Mouse (Mus musculus): ENCODE results near the gene Gm21992. TPM values are rescaled to one million over a fixed set of nuclear protein-coding genes. Genes with fewer than 3 reads are reported as not detected.

Gene Gm21992
- polyA plus RNA-seq (2017; shearing (Covaris generic)) = 28.1 TPM

GRCm38 (mm10) chr19:4811063-4811908 lies at the start of gene Gm21992, which contains the start of gene Rbm14:
Gm21992 (minus strand) TSS chr19:4811612.
Rbm14 (minus strand) TSS chr19:4811634.

GRCm38 (mm10) chr19:4854552-4855469 lies 43.4 kb upstream of the Gm21992 start, which contains the start of gene Ctsf:
Ctsf (plus strand) TSS chr19:4855130.

GRCm38 (mm10) chr19:4839149-4839548 lies 27.7 kb upstream of the Gm21992 start, which contains the start of the genes Ccs and Ccdc87:
Ccs (minus strand) TSS chr19:4839332.
Ccdc87 (plus strand) TSS chr19:4839366.

GRCm38 (mm10) chr19:4793831-4794422 lies 17.5 kb downstream of the Gm21992 start, which contains the start of gene Rbm4:
Rbm4 (minus strand) TSS chr19:4793901.

GRCm38 (mm10) chr19:4756193-4756911 lies 55.1 kb downstream of the Gm21992 start, which contains the start of gene Rbm4b:
Rbm4b (plus strand) TSS chr19:4756497.

GRCm38 (mm10) chr19:4711098-4711600 lies 100.3 kb downstream of the Gm21992 start, which contains the start of gene Sptbn2:
Sptbn2 (plus strand) TSS chr19:4711167.

GRCm38 (mm10) chr19:4698205-4698677 lies 113.2 kb downstream of the Gm21992 start, which contains the start of gene Gm960:
Gm960 (minus strand) TSS chr19:4698668.

Other genes starting within 250 kb of the Gm21992 start
- not detected for gene Lrfn4, start 195.9 kb downstream of the Gm21992 start, polyA plus RNA-seq (2017; shearing (Covaris generic))
- 105 TPM for gene Rce1, start 186.0 kb downstream of the Gm21992 start, polyA plus RNA-seq (2017; shearing (Covaris generic))
- gene Gm960, start 112.9 kb downstream of the Gm21992 start, polyA plus RNA-seq (2017; shearing (Covaris generic)) = not detected
- 0.21 TPM for gene Sptbn2, start 100.4 kb downstream of the Gm21992 start, polyA plus RNA-seq (2017; shearing (Covaris generic))
- 75.2 TPM for gene Rbm4b, start 55.1 kb downstream of the Gm21992 start, polyA plus RNA-seq (2017; shearing (Covaris generic))
- gene Rbm4, start 17.7 kb downstream of the Gm21992 start, polyA plus RNA-seq (2017; shearing (Covaris generic)) = 47.7 TPM
- 102 TPM for gene Rbm14, start within 50 bp of the Gm21992 start, polyA plus RNA-seq (2017; shearing (Covaris generic))
- 71.3 TPM for gene Ccs, start 27.7 kb upstream of the Gm21992 start, polyA plus RNA-seq (2017; shearing (Covaris generic))
- not detected for gene Ccdc87, start 27.8 kb upstream of the Gm21992 start, polyA plus RNA-seq (2017; shearing (Covaris generic))
- gene Ctsf, start 43.5 kb upstream of the Gm21992 start, polyA plus RNA-seq (2017; shearing (Covaris generic)) = 13.9 TPM
- not detected for gene Actn3, start 66.3 kb upstream of the Gm21992 start, polyA plus RNA-seq (2017; shearing (Covaris generic))
- gene Zdhhc24, start 67.1 kb upstream of the Gm21992 start, polyA plus RNA-seq (2017; shearing (Covaris generic)) = 4.3 TPM
- gene Bbs1, start 95.0 kb upstream of the Gm21992 start, polyA plus RNA-seq (2017; shearing (Covaris generic)) = 0.37 TPM
- 59.0 TPM for gene Dpp3, start 116.7 kb upstream of the Gm21992 start, polyA plus RNA-seq (2017; shearing (Covaris generic))
- 1.4 TPM for gene Peli3, start 131.5 kb upstream of the Gm21992 start, polyA plus RNA-seq (2017; shearing (Covaris generic))
- gene Mrpl11, start 150.5 kb upstream of the Gm21992 start, polyA plus RNA-seq (2017; shearing (Covaris generic)) = 46.3 TPM
- not detected for gene Npas4, start 178.7 kb upstream of the Gm21992 start, polyA plus RNA-seq (2017; shearing (Covaris generic))
- gene Slc29a2, start 212.2 kb upstream of the Gm21992 start, polyA plus RNA-seq (2017; shearing (Covaris generic)) = 1.3 TPM
- 3.6 TPM for gene B4gat1, start 227.2 kb upstream of the Gm21992 start, polyA plus RNA-seq (2017; shearing (Covaris generic))
- 1.8 TPM for gene AC124502.3, start 227.3 kb upstream of the Gm21992 start, polyA plus RNA-seq (2017; shearing (Covaris generic))
- gene Brms1, start 229.7 kb upstream of the Gm21992 start, polyA plus RNA-seq (2017; shearing (Covaris generic)) = 82.7 TPM
- 0.70 TPM for gene Rin1, start 238.9 kb upstream of the Gm21992 start, polyA plus RNA-seq (2017; shearing (Covaris generic))